Mouse (Mus musculus): ENCODE measurements around the gene Cda.
"Not testable (repeated sequence)": the region's sequence is repeated elsewhere in the genome, so short reads cannot be mapped to it uniquely, and the experiment has no call there.

The Cda gene

DNA sequence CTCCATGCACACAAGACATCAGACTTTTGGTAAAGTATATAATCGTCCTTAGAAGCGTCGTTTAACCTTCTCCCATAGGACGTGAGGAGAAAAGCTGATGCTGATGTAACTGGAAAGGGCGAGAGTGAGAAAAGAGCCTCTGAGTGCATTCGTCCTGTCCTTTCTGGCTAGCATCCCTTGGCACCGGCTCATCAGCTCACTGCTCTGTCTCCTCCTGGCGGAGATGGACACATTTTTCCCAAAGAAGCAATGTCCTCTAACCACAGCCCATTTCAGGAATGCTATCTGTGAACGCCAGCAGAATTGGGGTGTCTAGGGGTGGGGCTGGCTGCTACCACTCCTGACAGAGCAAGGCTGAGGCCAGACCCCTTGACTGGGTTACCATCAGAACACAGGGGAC, 36.1 kb downstream of the Cda start:
- no peak for DNase-seq

DNA sequence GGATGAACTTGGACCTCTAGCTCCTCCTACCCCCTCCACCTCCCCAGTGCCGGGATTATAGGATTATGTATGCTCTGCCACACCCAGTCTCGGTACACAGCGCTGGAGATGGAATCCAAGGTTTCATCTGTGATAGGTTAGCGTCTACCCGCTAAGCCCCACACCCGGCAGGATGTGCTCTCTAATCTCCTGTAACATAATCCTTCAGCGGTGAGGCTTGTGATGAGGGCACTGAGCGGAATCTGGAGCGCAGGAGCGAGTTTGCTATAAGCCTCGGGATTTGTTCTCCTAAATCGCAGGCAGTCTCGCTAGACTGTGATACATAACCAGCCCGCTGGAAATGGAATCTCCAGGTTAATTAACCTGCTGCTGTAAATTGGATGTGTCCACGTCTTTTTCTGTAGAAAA, 37.5 kb downstream of the Cda start:
- DNase-seq = no peak

DNA sequence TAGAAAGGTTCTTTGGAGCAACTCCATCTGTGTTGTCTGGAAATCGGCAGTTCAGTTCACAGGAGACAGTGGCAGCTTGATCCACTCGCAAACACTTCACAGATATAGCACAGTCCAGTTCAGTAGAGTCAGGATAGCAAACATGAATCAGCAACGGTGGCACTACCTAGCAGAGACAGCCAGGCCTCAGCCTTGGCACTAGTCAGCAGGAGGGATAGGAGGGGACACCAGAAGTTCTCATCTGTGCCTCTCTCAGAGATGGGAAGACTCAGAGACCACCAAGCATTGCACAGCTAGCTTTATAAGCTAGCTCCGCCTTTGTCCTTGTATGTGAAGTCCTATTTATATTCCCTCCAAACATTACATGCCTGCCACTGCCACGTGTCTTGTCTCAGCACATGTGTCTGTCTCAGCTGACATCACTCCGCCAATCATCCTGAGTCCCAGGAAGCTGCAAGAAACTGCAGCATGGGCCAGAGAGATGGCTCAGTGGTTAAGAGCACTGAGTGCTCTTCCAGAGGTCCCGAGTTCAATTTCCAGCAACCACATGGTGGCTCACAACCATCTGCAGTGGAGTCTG, 39.8 kb downstream of the Cda start:
- DNase-seq = no peak

DNA sequence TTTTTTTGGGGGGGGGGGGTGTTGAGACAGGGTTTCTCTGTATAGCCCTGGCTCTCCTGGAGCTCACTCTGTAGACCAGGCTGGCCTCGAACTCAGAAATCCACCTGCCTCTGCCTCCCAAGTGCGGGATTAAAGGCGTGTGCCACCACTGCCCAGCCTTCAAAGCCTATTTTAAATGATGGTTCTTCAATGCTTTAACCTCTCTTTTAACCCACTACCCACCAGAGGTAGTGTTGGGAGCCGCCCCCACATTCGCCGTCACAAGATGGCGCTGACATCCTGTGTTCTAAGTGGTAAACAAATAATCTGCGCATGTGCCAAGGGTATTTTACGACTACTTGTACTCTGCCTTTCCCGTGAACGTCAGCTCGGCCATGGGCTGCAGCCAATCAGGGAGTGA, 40.6 kb downstream of the Cda start:
- not testable (repeated sequence) for DNase-seq

DNA sequence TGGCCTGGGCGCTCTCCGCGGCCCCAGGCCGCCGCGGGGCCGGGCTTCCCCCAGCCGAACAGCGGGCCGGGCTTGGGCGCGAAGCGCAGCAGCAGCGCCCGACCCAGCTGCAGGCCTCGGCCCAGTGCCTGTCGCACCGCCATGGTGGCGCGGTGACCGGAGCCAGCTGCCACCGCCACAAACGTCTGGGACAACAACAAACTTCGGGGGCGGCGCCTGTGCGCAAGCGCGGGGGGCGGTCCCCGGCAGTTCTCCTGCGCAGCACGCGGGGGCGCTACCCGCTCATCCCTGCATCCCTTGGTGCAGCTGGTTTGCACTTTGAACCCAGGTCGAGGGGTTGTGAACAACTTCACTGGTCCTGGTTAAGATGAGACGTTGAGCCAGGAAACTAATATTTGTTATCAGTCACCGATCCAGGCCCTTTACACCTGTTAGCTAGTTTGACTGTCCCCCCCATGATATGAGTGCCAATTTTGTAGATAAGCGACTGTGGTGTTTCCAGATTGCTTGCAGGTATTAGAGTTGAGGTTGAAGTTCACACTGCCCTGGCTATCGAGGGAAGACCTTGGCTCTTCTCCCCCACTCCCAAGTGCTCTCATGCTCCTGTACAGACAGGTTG, 41.6 kb downstream of the Cda start, which contains the start of gene Pink1:
Gene Pink1 (minus strand): TSS at position 231 of the 619 bp plus-strand sequence.
- DNase-seq = peak; percentile 94 to 95

DNA sequence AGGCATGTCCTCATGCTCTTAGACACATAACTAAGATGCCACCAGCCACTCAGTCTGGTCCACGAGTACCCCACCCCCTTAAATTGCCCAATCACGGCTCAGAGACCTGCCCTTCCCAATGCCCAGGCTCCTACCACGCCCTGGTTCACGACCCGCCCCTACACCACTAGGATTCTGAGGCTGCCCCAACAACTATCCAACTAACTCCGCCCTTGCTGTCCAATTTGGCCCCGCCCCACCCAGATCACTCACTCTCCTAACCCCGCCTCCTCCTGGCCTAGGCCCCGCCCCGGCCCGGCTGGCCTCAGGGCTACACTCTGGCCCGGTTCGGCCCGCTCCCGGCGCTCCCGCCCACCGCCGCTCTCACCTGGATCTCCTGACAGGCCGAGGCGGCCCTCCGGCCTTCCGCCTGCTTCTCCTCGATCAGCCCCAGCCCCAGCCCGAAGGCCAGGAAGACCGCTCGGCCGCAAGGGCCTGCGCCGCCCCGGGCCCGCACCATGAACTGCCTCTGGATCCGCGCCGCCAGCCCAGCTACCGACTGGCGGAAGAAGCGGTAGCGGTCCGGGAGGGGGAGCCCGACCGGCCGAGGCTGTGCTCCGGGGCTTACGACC, 42.2 kb downstream of the Cda start:
- DNase-seq = peak; percentile 99 to 100

DNA sequence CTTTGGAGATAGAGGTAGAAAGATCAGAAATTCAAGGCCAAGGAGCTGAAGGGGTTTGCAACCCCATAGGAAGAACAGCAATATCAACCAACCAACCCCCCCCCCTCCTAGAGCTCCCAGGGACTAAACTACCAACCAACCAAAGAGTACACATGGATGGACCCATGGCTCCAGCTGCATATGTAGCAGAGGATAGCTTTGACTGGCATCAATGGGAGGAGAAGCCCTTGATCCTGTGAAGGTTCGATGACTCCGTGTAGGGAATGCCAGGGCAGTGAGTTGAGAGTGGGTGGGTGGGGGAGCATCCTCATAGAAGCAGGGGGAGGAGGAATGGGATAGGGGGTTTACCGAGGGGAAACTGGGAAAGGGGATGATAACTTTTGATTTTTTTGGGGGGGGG, 43.3 kb downstream of the Cda start:
- DNase-seq = no peak

DNA sequence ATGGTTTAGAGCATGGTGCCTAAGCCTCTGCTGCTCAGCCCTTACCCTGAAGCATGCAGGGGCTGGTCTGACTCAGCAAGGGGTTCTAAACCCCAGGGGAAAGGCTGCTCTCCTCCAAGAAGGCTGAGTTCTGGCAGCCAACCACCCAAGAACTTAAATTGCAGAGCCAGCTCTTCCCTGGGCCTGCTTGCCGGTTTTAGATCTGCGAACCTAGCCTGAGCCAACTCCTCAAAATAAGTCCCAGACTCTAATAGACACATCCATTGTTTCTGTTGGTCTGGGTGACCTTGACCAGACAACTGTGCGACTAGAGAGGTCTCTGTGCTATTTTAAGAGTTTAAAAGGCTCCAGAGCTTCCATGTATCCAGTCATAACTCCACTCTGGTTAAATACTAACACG, 44.0 kb downstream of the Cda start:
- no peak for DNase-seq

DNA sequence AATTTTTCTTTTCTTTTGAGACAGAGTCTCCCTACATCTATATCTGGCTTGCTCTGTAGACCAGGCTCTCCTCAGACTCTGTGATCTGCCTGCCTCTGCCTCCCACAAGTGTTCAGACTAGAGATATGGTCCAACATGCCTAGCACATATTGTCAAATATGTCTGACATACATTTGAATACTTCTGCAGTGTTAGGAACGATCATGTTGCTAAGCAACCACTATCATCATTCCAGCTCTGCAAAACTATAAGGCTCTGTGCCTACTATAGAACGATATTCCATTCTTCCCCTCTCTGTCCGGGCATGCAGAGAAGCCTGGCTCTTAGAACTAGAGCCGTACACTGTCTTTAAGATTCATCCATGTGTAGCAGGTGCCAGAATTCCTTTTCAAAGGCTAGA, 45.1 kb downstream of the Cda start:
- DNase-seq = no peak

DNA sequence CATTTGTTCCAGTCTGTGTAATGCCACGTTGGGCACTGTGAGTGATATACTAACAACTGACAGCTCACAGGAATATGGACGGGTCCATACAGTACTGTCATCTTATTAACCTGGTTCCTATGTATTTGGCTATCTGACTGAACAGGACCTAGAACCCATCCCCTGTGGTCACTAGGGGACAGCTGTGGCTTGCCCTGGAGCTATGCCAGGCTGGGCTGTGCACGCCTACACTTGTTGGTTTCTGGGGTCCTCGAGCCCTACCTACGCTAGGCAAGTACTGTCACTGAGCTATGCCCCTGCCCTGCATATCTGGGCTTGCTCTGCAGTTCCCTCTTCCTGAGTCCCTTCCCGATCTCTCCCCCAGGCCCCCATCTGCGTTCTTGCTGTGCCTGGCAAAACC, 46.3 kb downstream of the Cda start:
- no peak for DNase-seq

DNA sequence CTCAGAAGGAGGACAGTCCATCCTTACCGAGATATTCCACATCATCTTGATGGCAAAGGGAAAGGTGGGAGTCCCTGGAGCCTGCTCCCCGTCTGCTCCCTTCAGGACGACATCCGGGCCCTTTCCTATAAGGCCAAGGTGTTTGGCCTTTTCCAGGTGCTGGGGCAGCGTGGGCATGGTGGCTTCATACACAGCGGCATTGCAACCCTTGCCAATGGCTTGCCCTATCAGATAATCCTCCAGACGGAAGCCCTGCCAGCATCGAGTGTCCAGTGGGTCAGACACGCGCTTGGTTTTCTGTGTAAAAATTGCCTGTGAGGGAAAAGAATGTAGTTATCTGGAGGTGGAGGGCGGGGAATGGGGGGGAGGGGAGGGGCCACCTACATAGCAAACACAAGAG, 47.1 kb downstream of the Cda start:
- DNase-seq = no peak

DNA sequence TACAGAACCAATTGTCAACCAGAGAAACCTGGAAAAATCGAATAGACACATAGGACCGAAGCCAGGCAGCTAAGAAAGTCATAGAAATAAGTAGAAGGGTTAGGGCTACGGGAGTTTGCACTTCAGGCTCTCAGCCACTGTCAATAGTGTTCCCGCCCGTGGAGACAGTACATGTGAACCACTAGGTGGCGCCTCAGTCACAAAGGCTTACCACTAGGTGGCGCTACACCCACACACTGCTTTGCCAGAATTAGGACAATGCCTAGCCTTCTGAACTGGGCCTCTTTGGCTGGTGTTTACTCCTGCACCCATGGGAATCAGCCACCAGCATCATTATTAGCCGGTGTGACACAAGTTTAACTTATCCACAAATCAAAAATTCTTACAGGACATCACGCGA, 48.3 kb downstream of the Cda start:
- peak; percentile 84 to 88 for DNase-seq

DNA sequence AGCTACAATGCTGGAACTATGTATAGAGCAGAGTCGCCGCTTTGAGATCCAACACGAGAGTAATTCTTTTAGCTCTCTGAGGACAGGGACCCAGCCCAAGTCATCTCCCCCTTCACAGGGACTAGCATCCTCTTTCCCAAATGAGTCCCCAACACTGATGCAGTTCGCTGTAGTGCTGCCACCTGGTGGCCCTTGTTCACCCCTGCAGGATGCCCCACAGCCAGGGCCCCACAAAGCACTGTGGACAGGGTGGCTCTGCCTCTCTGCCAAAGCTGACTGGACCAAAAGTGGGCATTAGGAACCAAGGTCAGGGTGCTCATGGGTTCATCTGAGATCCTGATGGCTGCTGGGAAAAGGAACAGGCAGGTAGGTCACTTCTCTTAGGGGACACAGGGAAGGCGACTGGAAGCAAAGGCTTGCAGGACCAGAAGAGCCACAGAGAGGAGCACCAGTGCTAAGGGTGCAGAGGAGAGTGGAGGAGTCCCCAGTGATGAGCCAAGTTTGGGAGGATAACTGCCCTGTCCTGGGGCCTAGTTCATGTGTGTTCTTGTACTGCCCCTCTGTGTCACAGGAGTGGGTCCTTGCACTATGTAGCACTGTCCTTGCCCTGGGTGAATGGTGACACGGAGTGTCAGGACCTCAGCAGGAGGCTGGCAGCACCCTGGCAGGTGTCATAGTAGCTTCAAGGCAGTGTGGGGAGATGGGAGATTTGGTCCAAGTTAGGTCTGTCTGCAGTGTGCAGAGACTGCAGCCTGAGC, 49.1 kb downstream of the Cda start:
- peak; percentile 27 to 82 for DNase-seq

DNA sequence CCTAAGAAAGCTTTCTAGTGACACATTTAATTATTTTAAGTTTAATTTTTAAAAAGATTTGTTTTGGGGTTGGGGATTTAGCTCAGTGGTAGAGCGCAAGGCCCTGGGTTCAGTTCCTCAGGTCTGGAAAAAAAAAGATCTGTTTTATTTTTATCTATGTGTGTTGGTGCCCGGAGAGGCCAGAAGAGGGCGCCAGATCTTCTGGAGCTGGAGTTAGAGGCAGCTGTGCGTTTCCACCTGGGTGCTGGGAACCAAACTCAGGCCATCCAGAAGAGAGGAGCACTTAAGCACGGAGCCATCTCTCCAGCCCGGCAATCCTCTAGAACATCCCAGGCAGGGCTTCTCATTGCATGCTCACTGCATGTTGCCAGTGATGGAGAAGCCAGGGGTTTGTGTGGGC, 51.4 kb downstream of the Cda start:
- DNase-seq = no peak

DNA sequence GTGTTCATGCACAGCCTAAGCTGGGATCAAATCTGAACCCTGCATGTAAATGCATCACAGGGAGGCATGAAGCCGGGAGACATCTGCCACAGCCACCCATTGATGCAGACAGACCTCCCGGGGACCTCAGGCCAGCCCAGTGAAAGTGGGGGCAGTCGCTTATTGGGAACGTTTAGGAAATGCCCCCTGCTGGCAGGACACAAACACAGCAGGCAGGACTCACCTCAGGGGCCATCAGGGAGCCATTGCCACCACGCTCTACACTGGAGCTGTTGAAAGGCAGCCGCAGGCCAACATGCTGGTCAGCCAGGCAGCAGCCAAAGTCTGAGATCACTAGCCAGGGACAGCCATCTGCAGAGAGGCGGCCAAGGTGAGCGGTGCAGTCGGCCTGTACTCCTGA, 52.0 kb downstream of the Cda start:
- DNase-seq = no peak

DNA sequence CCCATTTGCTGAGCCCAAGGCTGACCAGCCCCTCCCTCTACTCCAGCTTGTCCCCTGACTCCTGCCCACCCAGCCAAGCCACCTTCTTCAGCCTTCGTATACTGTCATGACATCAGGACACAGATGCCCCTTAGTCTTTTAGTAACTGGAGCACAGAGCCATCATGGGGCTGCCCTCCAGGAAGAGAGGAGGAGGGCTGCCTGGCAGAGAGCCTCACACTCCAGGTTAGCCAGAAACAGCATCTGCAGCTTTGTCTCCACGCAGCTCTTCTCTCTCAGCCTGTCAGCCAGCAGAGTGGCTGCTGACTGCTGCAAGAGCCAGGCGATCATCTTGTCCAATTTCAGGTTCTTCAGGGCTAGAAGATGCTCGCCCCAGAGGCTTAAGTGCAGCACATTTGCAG, 54.0 kb downstream of the Cda start:
- DNase-seq = no peak

DNA sequence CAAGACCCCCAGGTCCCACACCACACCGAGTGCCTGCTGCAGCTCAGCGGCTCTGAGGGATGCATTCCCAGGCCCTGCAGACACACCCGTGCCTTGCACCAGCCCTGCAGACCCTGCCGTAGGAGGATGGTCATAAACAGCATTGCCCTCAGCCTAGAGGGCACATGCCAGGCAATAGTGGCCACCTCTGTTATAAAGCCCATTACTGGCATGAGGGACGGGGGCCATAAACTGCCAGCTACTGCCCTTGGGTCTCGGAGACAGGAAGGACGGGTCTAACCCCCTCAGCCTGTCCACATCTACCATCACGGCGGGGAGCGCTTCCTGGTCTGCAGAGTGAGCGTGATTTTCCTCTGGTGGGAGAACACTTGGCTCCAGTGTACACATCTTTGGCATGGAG, 54.8 kb downstream of the Cda start:
- no peak for DNase-seq

DNA sequence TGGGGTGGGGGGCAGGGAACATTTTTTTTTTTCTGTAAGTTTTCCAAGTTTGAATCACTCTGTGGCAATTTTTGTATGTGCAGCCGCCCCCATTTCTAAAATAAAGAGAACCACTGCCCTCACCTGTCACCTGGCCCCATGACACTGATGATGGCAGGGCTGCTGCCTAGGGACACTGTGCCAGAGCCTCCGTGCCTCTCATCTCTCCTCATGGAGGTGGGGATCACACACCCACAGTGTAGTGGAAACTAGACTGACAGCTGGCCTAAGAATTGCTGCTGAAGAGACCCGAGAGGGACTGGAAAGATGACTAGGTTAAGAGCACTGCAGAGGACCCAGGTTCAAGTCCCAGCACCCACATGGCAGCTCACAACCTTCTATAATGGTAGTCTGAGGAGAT, 55.7 kb downstream of the Cda start:
- DNase-seq = no peak

DNA sequence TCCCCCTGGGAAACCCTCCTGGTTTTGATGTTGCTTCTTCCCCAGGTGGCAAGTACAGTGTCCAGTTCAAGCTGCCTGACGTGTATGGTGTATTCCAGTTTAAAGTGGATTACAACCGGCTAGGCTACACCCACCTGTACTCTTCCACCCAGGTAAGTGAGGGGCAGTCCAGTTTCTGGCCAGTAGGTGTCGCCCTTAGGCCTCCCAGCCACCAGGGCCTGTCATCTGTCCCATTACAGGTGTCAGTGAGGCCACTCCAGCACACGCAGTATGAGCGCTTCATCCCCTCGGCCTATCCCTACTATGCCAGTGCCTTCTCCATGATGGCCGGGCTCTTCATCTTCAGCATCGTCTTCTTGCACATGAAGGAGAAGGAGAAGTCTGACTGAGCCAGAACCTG, 56.2 kb downstream of the Cda start:
- DNase-seq = peak; percentile 63 to 83

DNA sequence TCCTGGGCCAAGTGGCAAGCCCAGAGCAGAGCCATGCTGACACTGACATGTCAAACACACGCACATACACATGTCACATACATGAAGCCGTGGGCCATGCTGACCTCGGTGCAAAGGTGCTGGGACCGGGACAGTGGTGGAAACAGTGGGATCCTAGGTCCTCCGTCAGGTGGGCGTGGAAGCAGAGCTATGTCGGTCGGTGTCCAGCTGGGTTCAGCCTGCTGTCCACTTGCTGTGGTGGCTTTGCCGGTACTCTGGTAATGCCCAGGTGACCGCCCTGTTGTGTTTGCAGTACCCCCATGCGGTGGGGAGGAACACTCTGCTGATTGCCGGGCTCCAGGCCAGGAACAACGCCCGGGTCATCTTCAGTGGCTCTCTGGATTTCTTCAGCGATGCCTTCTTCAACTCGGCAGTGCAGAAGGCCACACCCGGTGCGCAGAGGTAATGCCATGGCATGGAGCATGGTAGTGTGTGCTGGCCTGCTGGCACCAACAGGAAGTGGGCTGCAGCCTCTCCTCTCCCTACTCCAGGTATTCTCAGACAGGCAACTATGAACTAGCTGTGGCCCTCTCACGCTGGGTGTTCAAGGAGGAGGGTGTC, 57.4 kb downstream of the Cda start:
- no peak for DNase-seq

DNA sequence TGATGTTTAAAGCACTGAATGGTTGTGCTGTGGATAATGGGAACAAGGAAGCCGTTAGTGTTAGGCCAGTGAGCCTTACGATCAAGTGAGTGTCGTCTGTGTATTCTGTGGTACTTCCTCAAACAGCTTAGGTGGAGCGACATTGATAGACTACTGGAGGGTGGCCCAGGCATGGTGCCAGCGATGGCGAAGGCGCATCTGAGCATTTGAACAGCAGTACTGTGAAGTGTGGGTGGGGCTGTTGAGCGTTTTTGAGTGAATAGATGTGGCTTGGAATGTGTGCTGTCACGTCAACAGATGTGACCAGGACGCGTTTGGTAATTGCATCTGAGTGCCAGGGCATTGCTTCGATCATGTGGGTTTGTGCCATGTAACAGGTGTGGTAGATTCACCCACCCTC, 60.1 kb downstream of the Cda start:
- no peak for DNase-seq

DNA sequence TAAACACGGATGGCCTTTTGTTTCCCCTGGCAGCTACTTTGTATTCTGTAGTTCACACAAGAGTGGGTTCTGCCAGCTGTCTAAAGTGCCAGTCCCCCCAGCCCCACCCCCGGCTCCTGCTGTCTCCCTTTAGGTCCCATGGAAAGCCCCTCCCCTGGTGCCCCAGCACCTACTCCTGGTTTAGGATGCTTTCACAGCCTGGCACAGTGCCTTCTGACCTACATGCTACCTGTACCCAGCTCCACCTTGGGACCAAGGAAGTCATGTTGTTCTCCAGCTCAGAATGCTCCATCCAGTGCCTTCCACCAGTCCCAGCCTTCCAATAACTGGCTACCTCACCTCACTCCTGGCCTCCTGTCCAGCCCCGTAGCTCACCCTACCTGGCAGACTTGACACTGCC, 60.8 kb downstream of the Cda start:
- DNase-seq = no peak

DNA sequence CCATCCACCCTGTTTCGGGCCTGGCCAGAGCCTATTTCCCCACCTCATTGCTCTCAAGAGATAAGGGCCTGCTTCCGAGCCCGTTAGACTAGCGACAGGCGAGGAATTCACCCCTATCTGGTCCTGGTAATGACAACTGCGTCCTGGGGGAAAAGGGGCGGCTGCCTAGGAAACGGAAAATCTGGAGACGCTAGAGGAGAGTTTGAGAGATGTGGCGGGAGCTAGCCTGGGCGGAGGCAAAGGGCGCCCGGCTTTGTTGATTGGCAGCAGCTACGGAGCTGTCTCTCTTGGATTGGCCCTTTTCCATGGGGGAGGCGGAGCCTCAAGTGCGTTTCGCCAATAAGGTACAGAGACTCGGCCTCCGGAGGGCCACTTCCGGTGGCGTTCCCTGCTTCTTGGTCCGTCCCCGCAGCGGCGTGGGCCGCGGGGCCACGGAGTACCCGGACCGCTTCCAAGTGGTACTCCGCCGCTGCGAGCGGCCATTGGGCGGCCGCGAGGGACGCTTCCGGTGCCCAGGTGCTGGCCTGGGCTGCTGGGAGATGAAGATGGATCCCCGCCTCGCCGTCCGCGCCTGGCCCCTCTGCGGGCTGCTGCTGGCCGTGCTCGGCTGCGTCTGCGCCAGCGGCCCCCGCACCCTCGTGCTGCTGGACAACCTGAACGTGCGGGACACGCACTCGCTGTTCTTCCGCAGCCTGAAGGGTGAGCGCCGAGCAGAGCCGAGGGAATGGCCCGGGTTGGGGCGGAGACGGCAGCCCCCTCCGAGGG, 63.3 kb downstream of the Cda start, which contains the start of gene Ddost:
Gene Ddost (plus strand): TSS at position 391 of the 765 bp plus-strand sequence.
- DNase-seq = peak; percentile 99 to 100
